Mouse (Mus musculus) lung, postnatal 0 days (tissue): ENCODE measurements around the gene Gm42674. TPM values are rescaled to one million over a fixed set of nuclear protein-coding genes. Genes with fewer than 3 reads are reported as not detected.
A peak's percentile ranks its signal among the peaks of the same experiment; 100 is the strongest.

Source experiments
- ATAC-seq: fragments of 200-750 bp; cut with Nextera tagmentation; 2 replicates; pipeline ENCODE4 v1.8.0; 2017; ENCODE audit warnings: moderate library complexity
- DNase-seq: peaks from one replicate; pipeline ENCODE4 v3.0.0-alpha.2; 2016; ENCODE audit warnings: low spot score
- H3K27ac ChIP-seq: fragments of 300-500 bp; sonication (generic); 2 replicates; pipeline ENCODE4 v1.5.1; 2014; ENCODE audit warnings: antibody characterized with exemption, mild to moderate bottlenecking, low read length, mixed read lengths
- H3K27me3 ChIP-seq: fragments of 300-500 bp; sonication (generic); replicated peaks from 2 replicates; pipeline ENCODE4 v1.6.1; 2014; ENCODE audit warnings: low read length, mixed read lengths; ENCODE audit not compliant: insufficient read depth
- H3K36me3 ChIP-seq: fragments of 300-500 bp; sonication (generic); 2 replicates; pipeline ENCODE4 v1.6.1; 2014; ENCODE audit warnings: low read length, mixed read lengths; ENCODE audit not compliant: insufficient read depth
- H3K4me1 ChIP-seq: fragments of 300-500 bp; sonication (generic); 2 replicates; pipeline ENCODE4 v1.6.1; 2014; ENCODE audit warnings: antibody characterized with exemption, low read depth, low read length, mixed read lengths; ENCODE audit not compliant: insufficient read depth
- H3K4me2 ChIP-seq: fragments of 300-500 bp; sonication (generic); replicated peaks from 2 replicates; pipeline ENCODE4 v1.6.1; 2014; ENCODE audit warnings: low read depth, mild to moderate bottlenecking, low read length, moderate library complexity, mixed read lengths
- H3K4me3 ChIP-seq: fragments of 300-500 bp; sonication (generic); 2 replicates; pipeline ENCODE4 v1.5.1; 2014; ENCODE audit warnings: low read depth, low read length
- H3K9ac ChIP-seq: fragments of 300-500 bp; sonication (generic); replicated peaks from 2 replicates; pipeline ENCODE4 v1.6.1; 2014; ENCODE audit warnings: low read depth, mild to moderate bottlenecking
- H3K9me3 ChIP-seq: fragments of 300-500 bp; sonication (generic); 2 replicates; pipeline ENCODE4 v1.6.1; 2016; ENCODE audit warnings: low read length, mixed read lengths
- CTCF ChIP-seq: IDR thresholded peaks from 2 replicates; pipeline ENCODE4 v1.5.1; 2016; ENCODE audit warnings: antibody characterized with exemption, mild to moderate bottlenecking
- EP300 ChIP-seq: IDR thresholded peaks from 2 replicates; pipeline ENCODE4 v1.6.1; 2016; ENCODE audit warnings: antibody characterized with exemption, mild to moderate bottlenecking, control low read depth
- WGBS: fragments of 180-500 bp; shearing (Covaris S2); extraction: QIAGEN DNeasy Blood & Tissue Kit; methylation state at CpG from one replicate; pipeline ENCODE4 v1.1.7; 2014; 5-methylcytosine and 5-hydroxymethylcytosine counted together
- polyA plus RNA-seq: library from polyadenylated mRNA; unstranded; fragments of >200 nt; fragmentation: Nextera tagmentation; extraction: Ambion mirVana; gene quantifications from 2 replicates; pipeline ENCODE4 v1.2.1, GENCODE M21; 2015

The Gm42674 gene
- polyA plus RNA-seq, 1 experiment from 2014 or later: not detected

DNA sequence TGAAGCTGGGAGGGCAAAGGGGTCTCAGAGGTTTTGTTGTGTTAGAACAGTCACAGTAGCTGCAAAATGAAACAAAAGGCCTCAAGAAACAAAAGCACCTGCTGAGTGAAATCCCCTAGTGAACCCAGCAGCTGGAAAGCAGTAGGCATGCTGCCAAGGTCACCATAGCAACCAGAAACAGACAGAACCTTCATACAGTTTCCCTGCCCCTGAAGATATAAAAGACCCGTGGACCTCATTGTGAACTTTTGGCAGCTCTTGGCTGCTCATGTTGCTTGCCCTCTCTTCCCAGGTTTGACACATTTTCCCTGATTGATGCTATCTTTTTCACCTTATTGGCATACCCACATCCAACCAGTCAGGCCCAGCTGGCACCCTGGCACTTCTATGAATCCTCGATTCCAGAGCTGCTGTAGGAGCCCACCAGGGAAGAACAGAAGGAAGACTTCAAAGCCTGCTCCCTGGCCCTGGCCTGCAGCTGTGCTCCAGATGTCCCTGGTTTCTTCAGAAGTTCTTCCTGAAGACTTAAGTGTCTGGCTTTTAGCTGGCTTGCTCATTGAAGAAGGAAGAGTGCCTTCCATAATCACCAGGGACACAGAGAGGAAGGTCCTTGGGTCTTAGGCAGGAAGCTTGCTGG is 21.8 kb downstream of the Gm42674 start:
- Histone ChIP-seq H3K9me3 (no peaks in the 10 kb centered on the region), H3K4me1 (no peaks in the 10 kb centered on the region), H3K9ac (no peak overlapping the region), H3K27ac (no peak overlapping the region), H3K4me3 (no peak overlapping the region), H3K4me2 (no peak overlapping the region), H3K36me3 (no peaks in the 10 kb centered on the region), H3K27me3 (no peaks in the 10 kb centered on the region)
- ATAC-seq (no peak), DNase-seq (peak; percentile 49)
- TF ChIP-seq CTCF: no peak
- no peak for TF ChIP-seq EP300
- 8% methylated on average over 2 of the region's 2 CpGs for WGBS

DNA sequence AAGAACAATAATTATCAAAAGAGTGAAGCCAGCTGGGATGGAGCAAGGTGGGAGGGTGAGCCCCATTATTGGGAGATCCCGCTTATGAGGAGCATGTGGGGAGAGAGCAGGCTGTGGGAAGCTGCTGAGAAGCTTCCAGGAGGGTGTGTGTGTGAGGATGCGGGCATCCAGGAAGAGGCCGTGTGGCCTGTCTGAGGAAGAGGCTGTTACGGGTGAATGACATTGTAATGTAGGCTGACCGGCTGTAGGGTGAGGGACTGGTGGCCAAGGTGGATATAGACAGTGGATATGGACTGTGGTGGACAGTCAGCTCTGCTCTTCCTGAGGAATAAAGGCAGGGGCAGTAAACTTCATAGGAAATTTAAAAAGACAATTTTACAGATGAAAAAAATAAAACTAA is 23.8 kb downstream of the Gm42674 start:
- Histone ChIP-seq H3K36me3 (no peaks in the 10 kb centered on the region), H3K4me3 (no peak overlapping the region), H3K9ac (no peak overlapping the region), H3K27me3 (no peaks in the 10 kb centered on the region), H3K9me3 (no peaks in the 10 kb centered on the region), H3K27ac (no peak overlapping the region), H3K4me2 (no peak overlapping the region), H3K4me1 (no peaks in the 10 kb centered on the region)
- DNase-seq (no peak), ATAC-seq (no peak)
- WGBS: 74% methylated on average over 5 of the region's 5 CpGs
- TF ChIP-seq CTCF (no peak), EP300 (no peak)

DNA sequence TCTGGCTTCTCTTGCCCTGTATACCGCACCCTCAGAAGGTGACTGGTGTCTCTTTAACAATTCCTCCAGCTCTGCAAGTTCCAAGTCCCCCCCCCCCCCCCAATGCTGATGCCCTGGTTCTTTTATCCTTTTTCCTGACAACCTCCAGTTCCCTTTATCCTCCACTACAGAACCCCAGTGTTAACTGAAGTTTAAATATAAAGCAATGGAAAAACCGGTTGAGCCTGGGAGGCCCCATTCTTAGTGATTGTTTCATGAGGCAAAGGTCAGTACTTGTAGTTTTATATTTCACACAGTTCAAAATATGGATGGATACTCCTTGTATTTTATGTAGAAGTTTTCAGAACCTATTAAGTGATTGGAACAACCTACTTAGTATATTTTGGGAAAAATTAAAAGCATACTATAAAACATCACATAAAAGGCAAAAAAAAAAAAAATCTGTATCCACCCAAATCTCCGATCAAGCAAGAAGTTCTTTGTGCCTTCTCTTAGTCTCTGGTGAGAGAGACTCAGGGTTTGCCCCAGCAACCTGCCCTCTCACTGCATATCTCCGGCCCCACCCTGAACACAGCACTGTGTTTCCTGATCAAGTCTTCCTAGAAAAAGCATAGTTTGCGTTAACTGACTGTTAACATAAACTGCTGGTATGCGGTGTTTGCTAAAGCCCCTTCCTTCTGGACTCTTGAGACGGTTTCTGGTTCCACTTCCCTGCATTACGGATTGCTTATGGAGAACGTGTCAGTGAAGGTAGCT is 24.7 kb downstream of the Gm42674 start:
- Histone ChIP-seq H3K27ac (no peak overlapping the region), H3K4me2 (no peak overlapping the region), H3K9me3 (no peaks in the 10 kb centered on the region), H3K36me3 (no peaks in the 10 kb centered on the region), H3K27me3 (no peaks in the 10 kb centered on the region), H3K4me3 (no peak overlapping the region), H3K9ac (no peak overlapping the region), H3K4me1 (no peaks in the 10 kb centered on the region)
- ATAC-seq: no peak
- DNase-seq: peak; percentile 42
- no peak for TF ChIP-seq CTCF
- no peak for TF ChIP-seq EP300
- 26% methylated on average over 9 of the region's 9 CpGs for WGBS

DNA sequence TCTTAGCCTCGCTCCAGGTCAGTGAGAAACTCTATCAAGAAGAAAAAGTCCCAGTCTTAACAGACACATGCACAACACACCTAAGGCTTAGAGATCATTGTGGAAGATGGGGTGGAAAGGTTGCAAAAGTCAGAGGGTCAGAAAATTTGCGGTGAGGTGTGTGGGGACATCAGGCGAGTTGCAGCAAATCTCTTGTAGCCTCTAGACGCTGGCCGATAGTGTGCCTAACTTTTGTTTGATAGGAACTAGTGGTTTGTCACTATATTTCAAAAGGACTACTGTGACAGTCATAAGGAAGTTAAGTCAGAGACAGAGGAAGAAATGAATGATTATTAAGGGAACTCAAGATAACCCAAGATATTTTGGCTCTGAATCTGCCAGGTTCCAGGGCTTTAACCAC is 25.7 kb downstream of the Gm42674 start:
- no peak overlapping the region for H3K4me3 ChIP-seq
- DNase-seq (no peak), ATAC-seq (no peak)
- H3K36me3 ChIP-seq: no peaks in the 10 kb centered on the region
- no peak overlapping the region for H3K9ac ChIP-seq
- TF ChIP-seq EP300 (no peak), CTCF (no peak)
- 84% methylated on average over 5 of the region's 5 CpGs for WGBS
- no peak overlapping the region for H3K4me2 ChIP-seq
- no peak overlapping the region for H3K27ac ChIP-seq
- no peaks in the 10 kb centered on the region for H3K9me3 ChIP-seq
- no peaks in the 10 kb centered on the region for H3K27me3 ChIP-seq
- H3K4me1 ChIP-seq: no peaks in the 10 kb centered on the region

DNA sequence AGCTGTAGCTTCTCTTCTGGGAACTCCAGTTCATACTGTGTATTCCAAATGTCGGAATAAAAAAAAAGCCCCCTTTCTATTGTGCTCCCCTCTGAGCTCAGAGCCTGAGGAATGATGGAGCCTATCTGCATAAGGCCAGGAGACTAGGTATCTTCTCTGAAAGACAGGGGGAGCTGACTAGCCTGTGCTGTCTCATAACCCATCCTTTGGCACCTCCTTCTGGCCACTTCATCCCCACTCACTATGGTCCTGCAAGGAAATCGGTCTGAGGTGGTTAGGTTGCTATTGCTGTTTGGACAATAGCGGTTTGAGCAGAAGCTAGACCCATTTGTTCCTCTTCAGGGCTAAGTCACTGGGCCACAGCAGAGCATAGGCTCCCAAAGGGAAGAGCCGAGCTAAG is 26.1 kb downstream of the Gm42674 start:
- TF ChIP-seq EP300 (no peak), CTCF (peak; percentile 75)
- Histone ChIP-seq H3K27ac (no peak overlapping the region), H3K4me2 (no peak overlapping the region), H3K4me3 (no peak overlapping the region), H3K4me1 (no peaks in the 10 kb centered on the region), H3K36me3 (no peaks in the 10 kb centered on the region), H3K9me3 (no peaks in the 10 kb centered on the region), H3K9ac (no peak overlapping the region), H3K27me3 (no peaks in the 10 kb centered on the region)
- DNase-seq: peak; percentile 39
- 0 out of 2 replicates have a peak, but pooled peaks have one; percentile 37 for ATAC-seq
- WGBS: 74% methylated on average over 4 of the region's 4 CpGs

DNA sequence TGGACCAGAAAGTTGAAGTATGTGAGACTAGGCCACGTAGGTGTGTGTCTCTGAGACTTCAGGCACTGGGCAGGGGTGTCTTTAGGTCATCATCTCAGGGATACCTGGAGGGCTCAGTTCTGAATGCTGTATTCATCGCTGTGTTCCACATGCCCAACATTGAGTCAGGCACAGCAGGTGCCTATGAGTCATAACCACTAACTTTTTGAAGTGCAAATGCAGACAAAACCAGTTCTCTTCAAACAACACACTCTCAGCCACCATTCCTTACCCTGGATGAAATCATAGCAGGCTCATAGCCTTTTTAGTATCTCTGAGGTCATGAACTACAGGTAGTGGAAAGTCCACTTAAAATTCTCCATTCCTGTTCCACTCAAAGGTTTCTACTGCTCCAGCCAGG is 27.6 kb downstream of the Gm42674 start:
- H3K9ac ChIP-seq: no peak overlapping the region
- WGBS: 63% methylated on average over 2 of the region's 2 CpGs
- TF ChIP-seq CTCF: no peak
- no peak for TF ChIP-seq EP300
- no peaks in the 10 kb centered on the region for H3K9me3 ChIP-seq
- H3K4me1 ChIP-seq: no peaks in the 10 kb centered on the region
- H3K27me3 ChIP-seq: no peaks in the 10 kb centered on the region
- no peak overlapping the region for H3K4me3 ChIP-seq
- no peaks in the 10 kb centered on the region for H3K36me3 ChIP-seq
- H3K27ac ChIP-seq: no peak overlapping the region
- no peak overlapping the region for H3K4me2 ChIP-seq
- ATAC-seq (peak; percentile 83), DNase-seq (peak; percentile 76)
